Mouse (Mus musculus) testis, adult 2 months (tissue): Measurements from ENCODE around the gene Jazf1. TPM values are rescaled to one million over a fixed set of nuclear protein-coding genes. Genes with fewer than 3 reads are reported as not detected.

Source experiments
- H3K27ac ChIP-seq: fragments of 200-500 bp; 2 replicates; pipeline ENCODE4 v1.5.1; 2012; ENCODE audit warnings: low read depth, low read length; ENCODE audit not compliant: control insufficient read depth, insufficient read depth
- H3K27me3 ChIP-seq: fragments of 200-500 bp; 2 replicates; pipeline ENCODE4 v1.6.1; 2012; ENCODE audit warnings: mild to moderate bottlenecking, low read length, moderate library complexity; ENCODE audit not compliant: control insufficient read depth, insufficient read depth
- H3K36me3 ChIP-seq: fragments of 200-500 bp; 2 replicates; pipeline ENCODE4 v1.6.1; 2012; ENCODE audit warnings: mild to moderate bottlenecking, low read length; ENCODE audit not compliant: control insufficient read depth, insufficient read depth
- H3K4me1 ChIP-seq: fragments of 200-500 bp; 2 replicates; pipeline ENCODE4 v1.6.1; 2012; ENCODE audit warnings: low read length; ENCODE audit not compliant: control insufficient read depth, insufficient read depth
- H3K4me3 ChIP-seq: fragments of 200-500 bp; 2 replicates; pipeline ENCODE4 v1.5.1; 2012; ENCODE audit warnings: low read depth, mild to moderate bottlenecking, low read length, moderate library complexity, mixed read lengths; ENCODE audit not compliant: control insufficient read depth
- CTCF ChIP-seq: fragments of 200-500 bp; IDR thresholded peaks from 2 replicates; pipeline ENCODE4 v1.5.1; 2012; ENCODE audit warnings: low read depth, mild to moderate bottlenecking, inconsistent platforms, low read length, moderate library complexity; ENCODE audit not compliant: control insufficient read depth, insufficient read depth, insufficient replicate concordance
- POLR2A ChIP-seq: fragments of 200-500 bp; IDR thresholded peaks from 2 replicates; pipeline ENCODE4 v1.6.1; 2012; ENCODE audit warnings: low read depth, mild to moderate bottlenecking, inconsistent platforms, low read length, moderate library complexity; ENCODE audit not compliant: control insufficient read depth
- polyA plus RNA-seq: library from polyadenylated mRNA; depleted of rRNA; stranded (reverse); fragments of >200 nt; gene quantifications from 2 replicates; pipeline ENCODE4 v1.2.3, GENCODE M21; 2012

The Jazf1 gene
- polyA plus RNA-seq, 1 experiment = 51.8 TPM

- Histone ChIP-seq H3K27me3 (no peaks in the 10 kb centered on the region), H3K4me1 (no peaks in the 10 kb centered on the region), H3K4me3 (no peak overlapping the region), H3K27ac (no peak overlapping the region), H3K36me3 (no peaks in the 10 kb centered on the region)
- TF ChIP-seq CTCF (no peak), POLR2A (no peak)
Observed at GRCm38 (mm10) chr6:53010286-53010685, 58.1 kb downstream of the Jazf1 start.

GRCm38 (mm10) chr6:53006032-53006431, 62.4 kb downstream of the Jazf1 start:
- Histone ChIP-seq H3K36me3 (no peaks in the 10 kb centered on the region), H3K4me3 (no peak overlapping the region), H3K27me3 (no peaks in the 10 kb centered on the region), H3K4me1 (no peaks in the 10 kb centered on the region), H3K27ac (no peak overlapping the region)
- TF ChIP-seq POLR2A (no peak), CTCF (no peak)

GRCm38 (mm10) chr6:53005544-53005943, 62.9 kb downstream of the Jazf1 start:
- TF ChIP-seq POLR2A = no peak
- TF ChIP-seq CTCF = no peak
- no peak overlapping the region for H3K4me3 ChIP-seq
- H3K27me3 ChIP-seq = no peaks in the 10 kb centered on the region
- no peak overlapping the region for H3K27ac ChIP-seq
- H3K36me3 ChIP-seq = no peaks in the 10 kb centered on the region
- H3K4me1 ChIP-seq = no peaks in the 10 kb centered on the region

- Histone ChIP-seq H3K4me3 (no peak overlapping the region), H3K36me3 (no peaks in the 10 kb centered on the region), H3K4me1 (no peaks in the 10 kb centered on the region), H3K27me3 (no peaks in the 10 kb centered on the region), H3K27ac (no peak overlapping the region)
- no peak for TF ChIP-seq CTCF
- no peak for TF ChIP-seq POLR2A
Observed at GRCm38 (mm10) chr6:52990816-52991215, 77.6 kb downstream of the Jazf1 start.

- Histone ChIP-seq H3K27me3 (no peaks in the 10 kb centered on the region), H3K27ac (no peak overlapping the region), H3K4me1 (no peaks in the 10 kb centered on the region), H3K36me3 (no peaks in the 10 kb centered on the region), H3K4me3 (no peak overlapping the region)
- TF ChIP-seq CTCF (no peak), POLR2A (no peak)
Observed at GRCm38 (mm10) chr6:52987905-52988640, 80.4 kb downstream of the Jazf1 start.

GRCm38 (mm10) chr6:52987391-52987790, 81.0 kb downstream of the Jazf1 start:
- Histone ChIP-seq H3K27ac (no peak overlapping the region), H3K36me3 (no peaks in the 10 kb centered on the region), H3K4me3 (no peak overlapping the region), H3K4me1 (no peaks in the 10 kb centered on the region), H3K27me3 (no peaks in the 10 kb centered on the region)
- no peak for TF ChIP-seq POLR2A
- TF ChIP-seq CTCF = peak; percentile 41; the same call in 1 of the 2 replicates

- H3K36me3 ChIP-seq = no peaks in the 10 kb centered on the region
- no peak overlapping the region for H3K27ac ChIP-seq
- H3K27me3 ChIP-seq = no peaks in the 10 kb centered on the region
- H3K4me1 ChIP-seq = no peaks in the 10 kb centered on the region
- no peak for TF ChIP-seq CTCF
- TF ChIP-seq POLR2A = no peak
- no peak overlapping the region for H3K4me3 ChIP-seq
Observed at GRCm38 (mm10) chr6:52982175-52982574, 86.3 kb downstream of the Jazf1 start.

- Histone ChIP-seq H3K27ac (no peak overlapping the region), H3K36me3 (no peaks in the 10 kb centered on the region), H3K27me3 (no peaks in the 10 kb centered on the region), H3K4me3 (no peak overlapping the region), H3K4me1 (no peaks in the 10 kb centered on the region)
- TF ChIP-seq POLR2A (no peak), CTCF (no peak)
Observed at GRCm38 (mm10) chr6:52979503-52979902, 88.9 kb downstream of the Jazf1 start.
